Mouse (Mus musculus): ENCODE results near the gene Prss53.

DNA sequence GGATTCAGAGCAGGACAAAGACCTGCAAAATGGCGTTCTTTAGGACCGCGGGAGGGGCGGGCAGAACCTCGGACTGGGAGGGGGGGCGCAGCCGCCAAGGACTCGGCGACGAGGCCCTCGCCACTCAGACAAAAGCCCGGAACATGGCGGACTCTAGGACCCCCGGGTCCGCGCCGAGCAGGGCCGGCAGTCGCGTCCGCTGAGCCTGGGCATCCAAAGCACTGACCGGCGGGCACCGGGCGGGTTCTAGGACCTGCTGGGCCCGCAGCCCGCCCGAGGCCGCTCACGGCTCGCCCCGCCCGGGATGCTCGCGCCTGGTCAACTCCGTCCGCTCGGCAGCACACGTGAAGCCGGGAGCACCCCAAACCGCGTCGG is 15.2 kb downstream of the Prss53 start:
- TF ChIP-seq GATA1 (IDR thresholded peaks at IDR 0.05; ENCODE audit: borderline replicate concordance, low read length) = no peak
- no peak for TF ChIP-seq FLI1 (IDR thresholded peaks at IDR 0.05; ENCODE audit: low read length)

All from megakaryocyte, embryonic 14.5 days (primary cell).